ENCODE assay signal across 10 mouse cellular contexts in the genomic region with DNA sequence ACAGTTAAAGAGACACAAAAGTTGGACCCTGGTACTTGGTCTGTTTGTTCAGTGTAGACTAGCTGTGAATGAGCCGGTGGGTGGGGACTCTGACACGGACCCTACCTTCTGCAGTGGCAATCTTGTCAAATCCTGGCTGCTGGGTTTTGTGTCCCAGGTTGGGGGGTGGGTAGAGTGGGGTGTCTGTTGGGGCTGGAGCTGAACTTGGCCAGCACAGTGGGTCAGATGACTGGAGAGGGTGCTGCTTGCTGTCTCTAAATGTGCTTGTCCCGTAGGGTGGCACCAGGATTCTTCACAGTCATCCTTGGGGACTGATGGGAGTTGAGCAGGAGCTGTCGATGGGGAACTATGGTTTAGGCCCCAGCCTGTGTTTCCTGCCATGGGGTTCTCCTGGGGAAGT. TPM values are rescaled to one million over a fixed set of nuclear protein-coding genes. Genes with fewer than 3 reads are reported as not detected.
A peak's percentile ranks its signal among the peaks of the same experiment; 100 is the strongest.
DNase-seq lines count a peak whose midpoint lies in the region; ATAC-seq and TF ChIP-seq lines count a peak whose summit lies in the region.
"Had no signal": no experiment of that assay in that cellular context is flagged by ENCODE, and none has a peak within 500 bp of the region (broad histone marks: within the 10 kb centered on the region; RNA-seq: fewer than 3 reads in every experiment).

No protein-coding gene starts in this region.

- peaks cover 2% of the 10 kb centered on the region; the same call in 1 of the 2 replicates for H3K36me3 ChIP-seq in forebrain, embryonic 11.5 days (ENCODE audit: control insufficient read depth, insufficient read depth, low read length)
- H3K36me3 ChIP-seq in forebrain, embryonic 16.5 days (ENCODE audit: control insufficient read depth, insufficient read depth), result no peaks in the 10 kb centered on the region
- H3K36me3 ChIP-seq in midbrain, embryonic 13.5 days, result peaks cover 29% of the 10 kb centered on the region
- no peaks in the 10 kb centered on the region for H3K36me3 ChIP-seq in midbrain, embryonic 15.5 days (replicated peaks)
- peaks cover 17% of the 10 kb centered on the region; the same call in 1 of the 2 replicates for H3K36me3 ChIP-seq in intestine, postnatal 0 days (ENCODE audit: control insufficient read depth, insufficient read depth)
- no peaks in the 10 kb centered on the region; the same call in 1 of the 2 replicates for H3K36me3 ChIP-seq in stomach, embryonic 14.5 days (ENCODE audit: control insufficient read depth, insufficient read depth, low read length)

- DNase-seq in forebrain, embryonic 11.5 days (ENCODE audit: low spot score), result no peak
- DNase-seq in Muller cell, postnatal 12 days (ENCODE audit: inconsistent ontology term), result no peak
- DNase-seq in kidney, adult 9 months, result no peak
- DNase-seq: cerebellum, adult 11-12 months; gastrocnemius, postnatal 25 days had no signal

- peak overlapping the region; percentile 87 for H3K4me3 ChIP-seq in forebrain, embryonic 11.5 days (ENCODE audit: low read depth, low read length)
- no peak overlapping the region for H3K4me3 ChIP-seq in forebrain, embryonic 16.5 days (replicated peaks; ENCODE audit: low read length)
- peak overlapping the region; percentile 82; the same call in 1 of the 2 replicates for H3K4me3 ChIP-seq in midbrain, embryonic 13.5 days (replicated peaks)
- H3K4me3 ChIP-seq in midbrain, embryonic 15.5 days, result no peak overlapping the region
- peak overlapping the region; percentile 78 for H3K4me3 ChIP-seq in intestine, postnatal 0 days (ENCODE audit: low read depth, low read length)
- H3K4me3 ChIP-seq in stomach, embryonic 14.5 days (ENCODE audit: low read depth, low read length), result 0 out of 2 replicates have a peak overlapping the region, but pooled peaks have one; percentile 81

- peaks cover 26% of the 10 kb centered on the region for H3K4me1 ChIP-seq in forebrain, embryonic 11.5 days (replicated peaks; ENCODE audit: control insufficient read depth, insufficient read depth, low read length)
- peaks cover 47% of the 10 kb centered on the region for H3K4me1 ChIP-seq in forebrain, embryonic 16.5 days (replicated peaks; ENCODE audit: control insufficient read depth, insufficient read depth, low read length)
- peaks cover 74% of the 10 kb centered on the region for H3K4me1 ChIP-seq in midbrain, embryonic 13.5 days (replicated peaks)
- peaks cover 53% of the 10 kb centered on the region for H3K4me1 ChIP-seq in midbrain, embryonic 15.5 days
- H3K4me1 ChIP-seq in intestine, postnatal 0 days (replicated peaks; ENCODE audit: control insufficient read depth, insufficient read depth, low read length), result peaks cover 20% of the 10 kb centered on the region
- H3K4me1 ChIP-seq in stomach, embryonic 14.5 days (ENCODE audit: control insufficient read depth, insufficient read depth, low read length), result peaks cover 63% of the 10 kb centered on the region

- WGBS in forebrain, embryonic 11.5 days, result 85% methylated on average over 4 of the region's 4 CpGs
- 76% methylated on average over 4 of the region's 4 CpGs for WGBS in forebrain, embryonic 16.5 days
- 83% methylated on average over 4 of the region's 4 CpGs for WGBS in midbrain, embryonic 13.5 days
- 84% methylated on average over 4 of the region's 4 CpGs for WGBS in midbrain, embryonic 15.5 days
- WGBS in intestine, postnatal 0 days, result 46% methylated on average over 4 of the region's 4 CpGs
- WGBS in stomach, embryonic 14.5 days, result 70% methylated on average over 4 of the region's 4 CpGs

- H3K9ac ChIP-seq in forebrain, embryonic 11.5 days (ENCODE audit: low read length), result peak overlapping the region; percentile 83; the same call in 1 of the 2 replicates
- no peak overlapping the region for H3K9ac ChIP-seq in forebrain, embryonic 16.5 days (replicated peaks; ENCODE audit: low read depth, low read length)
- no peak overlapping the region for H3K9ac ChIP-seq in midbrain, embryonic 13.5 days (replicated peaks)
- no peak overlapping the region for H3K9ac ChIP-seq in midbrain, embryonic 15.5 days
- H3K9ac ChIP-seq in intestine, postnatal 0 days (ENCODE audit: low read depth, low read length), result no peak overlapping the region
- H3K9ac ChIP-seq in stomach, embryonic 14.5 days (replicated peaks; ENCODE audit: low read depth, low read length), result no peak overlapping the region

- no peak for TF ChIP-seq CTCF in intestine, postnatal 0 days (IDR thresholded peaks at IDR 0.05; ENCODE audit: low read depth)

- no peak for ATAC-seq in forebrain, embryonic 11.5 days (replicated peaks; ENCODE audit: low FRiP score)
- ATAC-seq in forebrain, embryonic 16.5 days, result no peak
- ATAC-seq in midbrain, embryonic 13.5 days, result no peak
- no peak for ATAC-seq in midbrain, embryonic 15.5 days (replicated peaks)
- peak; percentile 11 for ATAC-seq in intestine, postnatal 0 days
- ATAC-seq in stomach, embryonic 14.5 days (ENCODE audit: insufficient number of reproducible peaks, insufficient read depth, low FRiP score, low read depth), result no peak; the same call in 1 of the 2 replicates

- no peak overlapping the region for H3K27ac ChIP-seq in forebrain, embryonic 11.5 days (ENCODE audit: low read depth, low read length)
- no peak overlapping the region for H3K27ac ChIP-seq in forebrain, embryonic 16.5 days (ENCODE audit: low read length)
- no peak overlapping the region for H3K27ac ChIP-seq in midbrain, embryonic 13.5 days
- no peak overlapping the region for H3K27ac ChIP-seq in midbrain, embryonic 15.5 days
- H3K27ac ChIP-seq in intestine, postnatal 0 days (ENCODE audit: low read depth, low read length), result no peak overlapping the region; the same call in 1 of the 2 replicates
- H3K27ac ChIP-seq in stomach, embryonic 14.5 days (ENCODE audit: low read length), result no peak overlapping the region

- H3K9me3 ChIP-seq in forebrain, embryonic 11.5 days (ENCODE audit: control insufficient read depth, low read length), result no peaks in the 10 kb centered on the region
- no peaks in the 10 kb centered on the region for H3K9me3 ChIP-seq in forebrain, embryonic 16.5 days (ENCODE audit: control insufficient read depth, low read length)
- no peaks in the 10 kb centered on the region for H3K9me3 ChIP-seq in midbrain, embryonic 13.5 days
- H3K9me3 ChIP-seq in midbrain, embryonic 15.5 days, result no peaks in the 10 kb centered on the region
- H3K9me3 ChIP-seq in intestine, postnatal 0 days (ENCODE audit: control insufficient read depth), result no peaks in the 10 kb centered on the region
- no peaks in the 10 kb centered on the region for H3K9me3 ChIP-seq in stomach, embryonic 14.5 days (ENCODE audit: control insufficient read depth, low read depth, low read length)

- 0 out of 2 replicates have a peak overlapping the region, but pooled peaks have one; percentile 84 for H3K4me2 ChIP-seq in forebrain, embryonic 11.5 days (ENCODE audit: low read depth, low read length, severe bottlenecking)
- H3K4me2 ChIP-seq in forebrain, embryonic 16.5 days (ENCODE audit: low read length), result no peak overlapping the region
- H3K4me2 ChIP-seq in midbrain, embryonic 13.5 days (replicated peaks), result peak overlapping the region; percentile 86
- no peak overlapping the region for H3K4me2 ChIP-seq in midbrain, embryonic 15.5 days
- peak overlapping the region; percentile 96 for H3K4me2 ChIP-seq in intestine, postnatal 0 days (replicated peaks; ENCODE audit: low read depth)
- H3K4me2 ChIP-seq in stomach, embryonic 14.5 days (replicated peaks; ENCODE audit: low read depth, low read length), result peak overlapping the region; percentile 68; the same call in 1 of the 2 replicates

- H3K27me3 ChIP-seq in forebrain, embryonic 11.5 days (ENCODE audit: control insufficient read depth, insufficient read depth, low read length), result peaks cover 7% of the 10 kb centered on the region
- no peaks in the 10 kb centered on the region for H3K27me3 ChIP-seq in forebrain, embryonic 16.5 days (replicated peaks; ENCODE audit: control insufficient read depth, insufficient read depth, low read length)
- H3K27me3 ChIP-seq in midbrain, embryonic 13.5 days, result peaks cover 24% of the 10 kb centered on the region
- H3K27me3 ChIP-seq in midbrain, embryonic 15.5 days (replicated peaks), result peaks cover 23% of the 10 kb centered on the region
- no peaks in the 10 kb centered on the region for H3K27me3 ChIP-seq in intestine, postnatal 0 days (replicated peaks; ENCODE audit: control insufficient read depth, insufficient read depth, low read length)
- H3K27me3 ChIP-seq in stomach, embryonic 14.5 days (ENCODE audit: control insufficient read depth, insufficient read depth, low read length), result no peaks in the 10 kb centered on the region

RNA-seq across cellular contexts. Expression of gene Rbm38, which starts 3.7 kb away (rescaled TPM):
- 111 and 115 TPM in 2 replicates for polyA plus RNA-seq in forebrain, embryonic 11.5 days (2014; fragmentation: Nextera tagmentation; extraction: Ambion mirVana)
- 23.3 and 23.4 TPM in 2 replicates for polyA plus RNA-seq in forebrain, embryonic 16.5 days (2015; fragmentation: Nextera tagmentation; extraction: Ambion mirVana)
- 26.6 and 29.4 TPM in 2 replicates for polyA plus RNA-seq in midbrain, embryonic 13.5 days (2015; fragmentation: Nextera tagmentation; extraction: Ambion mirVana)
- 13.8 and 16.3 TPM in 2 replicates for polyA plus RNA-seq in midbrain, embryonic 15.5 days (2015; fragmentation: Nextera tagmentation; extraction: Ambion mirVana)
- 39.0 and 39.8 TPM in 2 replicates for polyA plus RNA-seq in intestine, postnatal 0 days (2015; fragmentation: Nextera tagmentation; extraction: Ambion mirVana)
- polyA plus RNA-seq in stomach, embryonic 14.5 days (2014; fragmentation: Nextera tagmentation; extraction: Ambion mirVana), result 35.6 and 37.9 TPM in 2 replicates

RNA-seq across cellular contexts. Expression of gene Rae1, which starts 24.0 kb away (rescaled TPM):
- polyA plus RNA-seq in forebrain, embryonic 11.5 days (2014; fragmentation: Nextera tagmentation; extraction: Ambion mirVana), result 147 and 148 TPM in 2 replicates
- polyA plus RNA-seq in forebrain, embryonic 16.5 days (2015; fragmentation: Nextera tagmentation; extraction: Ambion mirVana), result 156 TPM in 2 replicates
- 121 TPM in 2 replicates for polyA plus RNA-seq in midbrain, embryonic 13.5 days (2015; fragmentation: Nextera tagmentation; extraction: Ambion mirVana)
- 118 and 126 TPM in 2 replicates for polyA plus RNA-seq in midbrain, embryonic 15.5 days (2015; fragmentation: Nextera tagmentation; extraction: Ambion mirVana)
- polyA plus RNA-seq in intestine, postnatal 0 days (2015; fragmentation: Nextera tagmentation; extraction: Ambion mirVana), result 62.8 and 63.5 TPM in 2 replicates
- polyA plus RNA-seq in stomach, embryonic 14.5 days (2014; fragmentation: Nextera tagmentation; extraction: Ambion mirVana), result 138 and 146 TPM in 2 replicates

RNA-seq across cellular contexts. Expression of gene Spo11, which starts 46.5 kb away (rescaled TPM):
- polyA plus RNA-seq in forebrain, embryonic 11.5 days (2014; fragmentation: Nextera tagmentation; extraction: Ambion mirVana), result 0.47 and 0.71 TPM in 2 replicates
- polyA plus RNA-seq in forebrain, embryonic 16.5 days (2015; fragmentation: Nextera tagmentation; extraction: Ambion mirVana), result 0.68 and 0.75 TPM in 2 replicates
- polyA plus RNA-seq in midbrain, embryonic 13.5 days (2015; fragmentation: Nextera tagmentation; extraction: Ambion mirVana), result 0.53 and 0.61 TPM in 2 replicates
- polyA plus RNA-seq in midbrain, embryonic 15.5 days (2015; fragmentation: Nextera tagmentation; extraction: Ambion mirVana), result 1.4 TPM in 2 replicates
- 0.04 TPM in 1 of 2 replicates, not detected in the other for polyA plus RNA-seq in intestine, postnatal 0 days (2015; fragmentation: Nextera tagmentation; extraction: Ambion mirVana)
- 0.54 and 0.76 TPM in 2 replicates for polyA plus RNA-seq in stomach, embryonic 14.5 days (2014; fragmentation: Nextera tagmentation; extraction: Ambion mirVana)

Comparison
In these comparisons a context has a peak if more than half of its experiments do, and no peak if none do; other contexts are left out.
1. H3K4me2 ChIP-seq: peak in forebrain, embryonic 11.5 days (single experiment), midbrain, embryonic 13.5 days (single experiment), intestine, postnatal 0 days (single experiment) and stomach, embryonic 14.5 days (single experiment); none in forebrain, embryonic 16.5 days (single experiment) and midbrain, embryonic 15.5 days (single experiment).
2. H3K4me3 ChIP-seq: peak in forebrain, embryonic 11.5 days (single experiment), midbrain, embryonic 13.5 days (single experiment), intestine, postnatal 0 days (single experiment) and stomach, embryonic 14.5 days (single experiment); none in forebrain, embryonic 16.5 days (single experiment) and midbrain, embryonic 15.5 days (single experiment).